Mouse (Mus musculus) embryonic facial prominence, embryonic 14.5 days (tissue): ENCODE data around the gene Jade1. TPM values are rescaled to one million over a fixed set of nuclear protein-coding genes. Genes with fewer than 3 reads are reported as not detected.

ENCODE experiments used
- ATAC-seq: fragments of 200-750 bp; cut with Nextera tagmentation; 2 replicates; pipeline ENCODE4 v1.8.0; 2017; ENCODE audit warnings: low read depth, moderate number of reproducible peaks, moderate TSS enrichment
- DNase-seq: peaks from one replicate; pipeline ENCODE4 v3.0.0-alpha.2; 2015; ENCODE audit warnings: low spot score
- H3K27ac ChIP-seq: fragments of 300-500 bp; sonication (generic); replicated peaks from 2 replicates; pipeline ENCODE4 v1.5.1; 2014; ENCODE audit warnings: low read depth, mild to moderate bottlenecking, low read length, moderate library complexity
- H3K27me3 ChIP-seq: fragments of 300-500 bp; sonication (generic); replicated peaks from 2 replicates; pipeline ENCODE4 v1.6.1; 2014; ENCODE audit warnings: low read length; ENCODE audit not compliant: control insufficient read depth, insufficient read depth
- H3K36me3 ChIP-seq: fragments of 300-500 bp; sonication (generic); 2 replicates; pipeline ENCODE4 v1.6.1; 2014; ENCODE audit warnings: low read length, mixed read lengths; ENCODE audit not compliant: control insufficient read depth, insufficient read depth
- H3K4me1 ChIP-seq: fragments of 300-500 bp; sonication (generic); 2 replicates; pipeline ENCODE4 v1.6.1; 2014; ENCODE audit warnings: antibody characterized with exemption, low read length; ENCODE audit not compliant: control insufficient read depth, insufficient read depth
- H3K4me2 ChIP-seq: fragments of 300-500 bp; sonication (generic); 2 replicates; pipeline ENCODE4 v1.6.1; 2014; ENCODE audit warnings: low read depth, mild to moderate bottlenecking, low read length, moderate library complexity, mixed read lengths
- H3K4me3 ChIP-seq: fragments of 300-500 bp; sonication (generic); 2 replicates; pipeline ENCODE4 v1.5.1; 2014; ENCODE audit warnings: low read depth, mild to moderate bottlenecking, low read length
- H3K9ac ChIP-seq: fragments of 300-500 bp; sonication (generic); 2 replicates; pipeline ENCODE4 v1.6.1; 2014; ENCODE audit warnings: low read depth, mild to moderate bottlenecking, low read length, moderate library complexity, mixed read lengths
- H3K9me3 ChIP-seq: fragments of 300-500 bp; sonication (generic); 2 replicates; pipeline ENCODE4 v1.6.1; 2016; ENCODE audit warnings: low read length; ENCODE audit not compliant: control insufficient read depth
- WGBS: fragments of 180-500 bp; shearing (Covaris S2); extraction: QIAGEN DNeasy Blood & Tissue Kit; methylation state at CpG from one replicate; pipeline ENCODE4 v1.1.7; 2014; 5-methylcytosine and 5-hydroxymethylcytosine counted together
- polyA plus RNA-seq: library from polyadenylated mRNA; unstranded; fragments of >200 nt; fragmentation: Nextera tagmentation; extraction: Ambion mirVana; gene quantifications from 2 replicates; pipeline ENCODE4 v1.2.1, GENCODE M21; 2014

Jade1 gene
- polyA plus RNA-seq, 1 experiment from 2014 or later = 16.1 TPM

- peak overlapping the region; percentile 91 for H3K27ac ChIP-seq
- H3K4me1 ChIP-seq = no peaks in the 10 kb centered on the region
- H3K36me3 ChIP-seq = no peaks in the 10 kb centered on the region
- peak overlapping the region; percentile 79 for H3K4me3 ChIP-seq
- H3K9me3 ChIP-seq = no peaks in the 10 kb centered on the region
- peak overlapping the region; percentile 98 for H3K4me2 ChIP-seq
- H3K27me3 ChIP-seq = peaks cover 4% of the 10 kb centered on the region; the same call in 1 of the 2 replicates
- ATAC-seq (peak; percentile 48), DNase-seq (peak; percentile 83)
- WGBS = 0% methylated on average over 15 of the region's 60 CpGs
- peak overlapping the region; percentile 85 for H3K9ac ChIP-seq
Measured at GRCm38 (mm10) chr3:41564471-41565213, 9.1 kb downstream of the Jade1 start.

- Histone ChIP-seq H3K36me3 (no peaks in the 10 kb centered on the region), H3K27me3 (peaks cover 4% of the 10 kb centered on the region; the same call in 1 of the 2 replicates), H3K27ac (peak overlapping the region; percentile 90), H3K4me1 (no peaks in the 10 kb centered on the region), H3K4me2 (peak overlapping the region; percentile 98), H3K4me3 (peak overlapping the region; percentile 79), H3K9me3 (no peaks in the 10 kb centered on the region), H3K9ac (peak overlapping the region; percentile 85)
- 0% methylated on average over 9 of the region's 61 CpGs for WGBS
- peak; percentile 66 for ATAC-seq
- DNase-seq = peak; percentile 89
Measured at GRCm38 (mm10) chr3:41565410-41565823, 9.9 kb downstream of the Jade1 start.

- DNase-seq (peak; percentile 91), ATAC-seq (peak; percentile 62)
- H3K27me3 ChIP-seq = peaks cover 4% of the 10 kb centered on the region; the same call in 1 of the 2 replicates
- 0% methylated on average over 25 of the region's 26 CpGs for WGBS
- H3K4me1 ChIP-seq = no peaks in the 10 kb centered on the region
- peak overlapping the region; percentile 90 for H3K27ac ChIP-seq
- no peaks in the 10 kb centered on the region for H3K36me3 ChIP-seq
- peak overlapping the region; percentile 85 for H3K9ac ChIP-seq
- H3K4me2 ChIP-seq = peak overlapping the region; percentile 98
- H3K9me3 ChIP-seq = no peaks in the 10 kb centered on the region
- peak overlapping the region; percentile 79 for H3K4me3 ChIP-seq
Measured at GRCm38 (mm10) chr3:41565955-41566354, 10.4 kb downstream of the Jade1 start.

GRCm38 (mm10) chr3:41569943-41570342, 14.4 kb downstream of the Jade1 start:
- 74% methylated on average over 5 of the region's 5 CpGs for WGBS

GRCm38 (mm10) chr3:41572131-41572530, 16.6 kb downstream of the Jade1 start:
- no peaks in the 10 kb centered on the region for H3K4me1 ChIP-seq
- WGBS = 74% methylated on average over 4 of the region's 4 CpGs
- H3K27me3 ChIP-seq = no peaks in the 10 kb centered on the region
- ATAC-seq (no peak), DNase-seq (no peak)
- H3K27ac ChIP-seq = no peak overlapping the region
- H3K9me3 ChIP-seq = no peaks in the 10 kb centered on the region
- no peak overlapping the region for H3K4me2 ChIP-seq
- H3K4me3 ChIP-seq = no peak overlapping the region
- H3K9ac ChIP-seq = no peak overlapping the region
- no peaks in the 10 kb centered on the region for H3K36me3 ChIP-seq

More at GRCm38 (mm10) chr3:41569943-41570342, 14.4 kb downstream of the Jade1 start:
- H3K27ac ChIP-seq = no peak overlapping the region
- no peak for ATAC-seq
- no peaks in the 10 kb centered on the region for H3K4me1 ChIP-seq
- DNase-seq = no peak
- no peaks in the 10 kb centered on the region for H3K36me3 ChIP-seq
- H3K27me3 ChIP-seq = no peaks in the 10 kb centered on the region
- H3K9ac ChIP-seq = no peak overlapping the region
- no peak overlapping the region for H3K4me3 ChIP-seq
- H3K9me3 ChIP-seq = no peaks in the 10 kb centered on the region
- no peak overlapping the region for H3K4me2 ChIP-seq

GRCm38 (mm10) chr3:41572968-41573367, 17.4 kb downstream of the Jade1 start:
- no peaks in the 10 kb centered on the region for H3K27me3 ChIP-seq
- DNase-seq = no peak
- no peaks in the 10 kb centered on the region for H3K9me3 ChIP-seq

GRCm38 (mm10) chr3:41574208-41574607, 18.7 kb downstream of the Jade1 start:
- no peak overlapping the region for H3K27ac ChIP-seq
- no peak overlapping the region for H3K9ac ChIP-seq
- H3K27me3 ChIP-seq = no peaks in the 10 kb centered on the region
- no peaks in the 10 kb centered on the region for H3K9me3 ChIP-seq
- 62% methylated on average over 8 of the region's 8 CpGs for WGBS
- H3K4me3 ChIP-seq = no peak overlapping the region
- H3K4me1 ChIP-seq = no peaks in the 10 kb centered on the region
- ATAC-seq (no peak), DNase-seq (no peak)
- no peak overlapping the region for H3K4me2 ChIP-seq
- H3K36me3 ChIP-seq = no peaks in the 10 kb centered on the region

More at GRCm38 (mm10) chr3:41572968-41573367, 17.4 kb downstream of the Jade1 start:
- whole genome bisulfite sequencing = 92% methylated on average over 11 of the region's 11 CpGs
- no peaks in the 10 kb centered on the region for H3K36me3 ChIP-seq
- H3K4me3 ChIP-seq = no peak overlapping the region
- H3K9ac ChIP-seq = no peak overlapping the region
- no peaks in the 10 kb centered on the region for H3K4me1 ChIP-seq
- H3K27ac ChIP-seq = no peak overlapping the region
- no peak overlapping the region for H3K4me2 ChIP-seq
- no peak for ATAC-seq

- Histone ChIP-seq H3K27ac (no peak overlapping the region), H3K27me3 (no peaks in the 10 kb centered on the region), H3K4me1 (no peaks in the 10 kb centered on the region), H3K36me3 (no peaks in the 10 kb centered on the region), H3K4me3 (no peak overlapping the region), H3K9me3 (no peaks in the 10 kb centered on the region), H3K4me2 (no peak overlapping the region), H3K9ac (no peak overlapping the region)
- DNase-seq (peak; percentile 34), ATAC-seq (no peak)
- 46% methylated on average over 7 of the region's 7 CpGs for WGBS
Measured at GRCm38 (mm10) chr3:41574720-41575435, 19.3 kb downstream of the Jade1 start.
